Mouse (Mus musculus): ENCODE data around the gene Adamts18. TPM values are rescaled to one million over a fixed set of nuclear protein-coding genes. Genes with fewer than 3 reads are reported as not detected.

Adamts18 gene
- polyA plus RNA-seq, 1 experiment from 2014 or later = 0.96 TPM

DNA sequence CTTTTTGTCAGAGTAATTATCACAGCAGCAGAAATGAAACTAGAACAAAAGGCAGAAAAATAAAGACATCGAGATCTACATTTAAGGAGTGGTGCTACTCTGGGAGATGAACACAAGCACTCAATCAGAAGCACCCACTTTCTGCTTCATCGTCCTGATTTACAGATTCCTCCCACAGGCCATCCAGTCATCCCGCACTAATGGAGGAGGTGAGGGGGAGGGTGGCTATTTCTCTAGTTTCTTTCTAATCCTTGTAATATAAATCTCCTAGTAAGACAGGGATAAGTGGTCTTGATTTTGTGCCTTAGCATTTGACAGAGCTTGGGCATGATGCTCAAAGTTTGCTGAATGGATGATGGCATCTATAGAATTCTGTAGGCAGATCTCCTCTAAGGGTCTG is 57.5 kb downstream of the Adamts18 start:
- H3K27me3 ChIP-seq (ENCODE audit: control insufficient read depth, insufficient read depth, low read length) = no peaks in the 10 kb centered on the region
- WGBS = no CpG with 5 or more reads among the region's 3 CpGs
- no peaks in the 10 kb centered on the region for H3K36me3 ChIP-seq (ENCODE audit: control insufficient read depth, insufficient read depth, low read length)
- H3K4me2 ChIP-seq (ENCODE audit: low read depth, low read length) = no peak overlapping the region
- H3K9me3 ChIP-seq (replicated peaks; ENCODE audit: control insufficient read depth, low read length) = no peaks in the 10 kb centered on the region
- ATAC-seq (ENCODE audit: insufficient read depth, low FRiP score) = no peak
- no peak overlapping the region for H3K27ac ChIP-seq (ENCODE audit: low read length)
- H3K4me3 ChIP-seq (replicated peaks; ENCODE audit: low read length) = no peak overlapping the region
- H3K9ac ChIP-seq (ENCODE audit: low read length) = no peak overlapping the region
- H3K4me1 ChIP-seq (ENCODE audit: control insufficient read depth, insufficient read depth, low read length) = no peaks in the 10 kb centered on the region

DNA sequence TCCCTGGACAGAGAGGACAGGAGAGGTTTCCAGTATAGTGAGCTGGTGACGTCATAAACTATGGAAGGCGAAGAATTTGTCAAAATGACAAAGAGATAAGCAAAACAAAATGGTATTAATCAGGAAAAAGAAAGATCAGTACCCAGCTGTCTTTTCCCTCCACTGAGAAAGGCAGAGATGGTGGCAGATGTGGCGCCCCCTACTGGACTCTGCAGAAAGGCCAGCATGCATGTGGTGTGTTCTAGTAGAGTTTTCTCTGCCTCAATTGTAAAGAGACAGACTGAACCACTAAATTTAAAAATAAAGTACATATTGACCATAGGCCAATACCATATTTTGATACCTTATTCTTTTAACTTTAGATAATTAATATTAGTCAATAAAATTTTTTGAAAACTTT is 64.8 kb downstream of the Adamts18 start:
- H3K27ac ChIP-seq (ENCODE audit: low read length) = no peak overlapping the region
- H3K9me3 ChIP-seq (replicated peaks; ENCODE audit: control insufficient read depth, low read length) = no peaks in the 10 kb centered on the region
- ATAC-seq (ENCODE audit: insufficient read depth, low FRiP score) = no peak
- no peak overlapping the region for H3K9ac ChIP-seq (ENCODE audit: low read length)
- no peak overlapping the region for H3K4me2 ChIP-seq (ENCODE audit: low read depth, low read length)
- no peak overlapping the region for H3K4me3 ChIP-seq (replicated peaks; ENCODE audit: low read length)
- no peaks in the 10 kb centered on the region for H3K36me3 ChIP-seq (ENCODE audit: control insufficient read depth, insufficient read depth, low read length)
- no peaks in the 10 kb centered on the region for H3K4me1 ChIP-seq (ENCODE audit: control insufficient read depth, insufficient read depth, low read length)
- H3K27me3 ChIP-seq (ENCODE audit: control insufficient read depth, insufficient read depth, low read length) = no peaks in the 10 kb centered on the region
- no CpG with 5 or more reads among the region's 3 CpGs for WGBS

DNA sequence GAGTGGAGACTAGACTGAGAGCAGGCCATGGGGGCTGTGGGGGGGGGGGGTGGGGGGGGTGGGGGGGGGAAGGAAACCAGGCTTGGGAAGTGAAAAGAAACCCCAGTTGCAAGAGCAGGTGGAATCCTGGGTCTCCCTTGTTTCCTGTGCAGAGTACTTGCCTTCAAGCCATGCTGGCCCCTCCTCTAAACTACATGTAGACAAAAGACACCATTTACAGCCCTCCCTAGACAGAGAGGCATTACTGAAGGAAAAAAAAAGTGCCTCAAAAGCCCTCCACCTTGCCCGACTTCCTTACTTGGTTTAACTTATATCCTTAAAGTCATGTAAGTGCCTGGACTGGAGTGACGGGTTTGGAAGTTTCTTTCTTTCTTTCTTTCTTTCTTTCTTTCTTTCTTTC is 67.0 kb downstream of the Adamts18 start:
- Histone ChIP-seq H3K9me3 (replicated peaks; ENCODE audit: control insufficient read depth, low read length) (no peaks in the 10 kb centered on the region), H3K27me3 (ENCODE audit: control insufficient read depth, insufficient read depth, low read length) (no peaks in the 10 kb centered on the region), H3K4me3 (replicated peaks; ENCODE audit: low read length) (no peak overlapping the region), H3K4me2 (ENCODE audit: low read depth, low read length) (no peak overlapping the region), H3K4me1 (ENCODE audit: control insufficient read depth, insufficient read depth, low read length) (no peaks in the 10 kb centered on the region), H3K36me3 (ENCODE audit: control insufficient read depth, insufficient read depth, low read length) (no peaks in the 10 kb centered on the region), H3K27ac (ENCODE audit: low read length) (no peak overlapping the region), H3K9ac (ENCODE audit: low read length) (no peak overlapping the region)
- no peak for ATAC-seq (ENCODE audit: insufficient read depth, low FRiP score)
- 48% methylated on average over 2 of the region's 2 CpGs for WGBS

DNA sequence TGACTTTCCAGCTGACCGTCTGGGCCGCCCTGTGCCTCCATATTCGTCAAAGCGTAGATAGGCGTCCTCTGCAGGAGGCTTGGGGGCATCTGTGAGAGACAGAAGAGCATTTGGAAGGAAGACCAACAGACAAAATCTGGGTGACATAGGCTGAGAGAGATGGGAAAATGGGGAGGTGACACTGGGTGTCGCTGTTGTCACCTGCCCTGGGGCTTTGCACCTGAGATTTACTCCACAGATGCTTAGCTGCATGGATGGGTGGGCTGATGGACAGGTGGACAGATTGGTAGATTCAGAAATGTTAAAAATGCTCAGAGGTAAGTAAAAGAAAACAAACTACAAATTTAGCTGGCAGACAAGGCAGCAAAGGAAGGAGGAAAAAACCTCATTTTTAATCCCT is 73.2 kb downstream of the Adamts18 start:
- Histone ChIP-seq H3K36me3 (ENCODE audit: control insufficient read depth, insufficient read depth, low read length) (no peaks in the 10 kb centered on the region), H3K9me3 (replicated peaks; ENCODE audit: control insufficient read depth, low read length) (no peaks in the 10 kb centered on the region), H3K9ac (ENCODE audit: low read length) (no peak overlapping the region), H3K27ac (ENCODE audit: low read length) (no peak overlapping the region), H3K4me3 (replicated peaks; ENCODE audit: low read length) (no peak overlapping the region), H3K27me3 (ENCODE audit: control insufficient read depth, insufficient read depth, low read length) (no peaks in the 10 kb centered on the region), H3K4me2 (ENCODE audit: low read depth, low read length) (no peak overlapping the region), H3K4me1 (ENCODE audit: control insufficient read depth, insufficient read depth, low read length) (no peaks in the 10 kb centered on the region)
- no peak for ATAC-seq (ENCODE audit: insufficient read depth, low FRiP score)
- WGBS = 81% methylated on average over 6 of the region's 6 CpGs

DNA sequence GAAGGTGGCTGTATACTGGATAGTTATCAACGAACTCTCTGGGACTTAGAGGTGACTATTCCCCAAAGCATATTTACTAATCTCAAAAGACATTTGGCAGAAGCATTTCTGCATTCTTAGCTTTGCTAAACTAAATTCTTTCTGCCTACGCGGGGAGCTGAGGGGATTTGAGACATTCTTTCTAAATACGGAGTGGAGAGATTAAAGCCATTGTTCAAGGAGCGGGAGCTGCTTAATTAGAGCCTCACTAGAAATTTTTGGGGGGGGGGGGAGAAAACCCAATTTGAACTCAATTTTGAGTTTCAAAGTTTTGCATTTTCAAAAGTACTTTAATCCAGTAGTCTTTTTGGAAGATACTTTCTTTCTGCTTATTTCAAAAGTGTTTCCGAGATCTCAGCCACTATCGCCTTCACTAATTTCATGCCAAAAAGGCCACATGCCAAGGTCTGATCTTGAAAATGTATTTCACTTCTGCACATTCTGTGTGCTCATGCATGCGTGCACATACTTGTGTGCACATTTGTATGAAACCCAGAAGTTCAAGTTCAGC is 79.6 kb downstream of the Adamts18 start:
- no peaks in the 10 kb centered on the region for H3K27me3 ChIP-seq (ENCODE audit: control insufficient read depth, insufficient read depth, low read length)
- H3K27ac ChIP-seq (ENCODE audit: low read length) = no peak overlapping the region
- no peak overlapping the region for H3K4me2 ChIP-seq (ENCODE audit: low read depth, low read length)
- WGBS = 56% methylated on average over 8 of the region's 8 CpGs
- H3K36me3 ChIP-seq (ENCODE audit: control insufficient read depth, insufficient read depth, low read length) = no peaks in the 10 kb centered on the region
- H3K9me3 ChIP-seq (replicated peaks; ENCODE audit: control insufficient read depth, low read length) = no peaks in the 10 kb centered on the region
- no peak overlapping the region for H3K4me3 ChIP-seq (replicated peaks; ENCODE audit: low read length)
- no peak overlapping the region for H3K9ac ChIP-seq (ENCODE audit: low read length)
- H3K4me1 ChIP-seq (ENCODE audit: control insufficient read depth, insufficient read depth, low read length) = no peaks in the 10 kb centered on the region
- ATAC-seq (ENCODE audit: insufficient read depth, low FRiP score) = no peak

DNA sequence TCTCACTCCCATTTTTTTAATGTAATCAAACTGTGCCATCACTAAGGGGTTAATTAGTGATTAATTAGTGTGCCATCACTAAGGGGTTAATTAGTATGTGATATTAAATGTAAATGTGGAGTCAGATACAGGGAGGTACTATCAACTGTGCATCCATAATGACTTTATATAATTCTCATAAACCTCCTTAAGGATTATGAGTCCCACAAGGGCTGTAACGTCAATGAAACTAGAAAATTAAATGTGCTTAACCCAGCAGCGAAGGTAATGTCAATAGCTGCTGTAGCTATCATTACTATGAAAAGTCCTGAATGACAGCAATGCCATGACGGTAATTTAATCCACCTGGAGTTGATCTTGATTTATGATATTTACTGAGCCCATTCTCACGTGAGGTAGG is 83.4 kb downstream of the Adamts18 start:
- no peak for ATAC-seq (ENCODE audit: insufficient read depth, low FRiP score)
- no peaks in the 10 kb centered on the region for H3K9me3 ChIP-seq (replicated peaks; ENCODE audit: control insufficient read depth, low read length)
- H3K27me3 ChIP-seq (ENCODE audit: control insufficient read depth, insufficient read depth, low read length) = no peaks in the 10 kb centered on the region
- H3K4me1 ChIP-seq (ENCODE audit: control insufficient read depth, insufficient read depth, low read length) = no peaks in the 10 kb centered on the region
- no peak overlapping the region for H3K4me2 ChIP-seq (ENCODE audit: low read depth, low read length)
- WGBS = 68% methylated on average over 4 of the region's 4 CpGs
- no peak overlapping the region for H3K27ac ChIP-seq (ENCODE audit: low read length)
- H3K9ac ChIP-seq (ENCODE audit: low read length) = no peak overlapping the region
- no peaks in the 10 kb centered on the region for H3K36me3 ChIP-seq (ENCODE audit: control insufficient read depth, insufficient read depth, low read length)
- no peak overlapping the region for H3K4me3 ChIP-seq (replicated peaks; ENCODE audit: low read length)

DNA sequence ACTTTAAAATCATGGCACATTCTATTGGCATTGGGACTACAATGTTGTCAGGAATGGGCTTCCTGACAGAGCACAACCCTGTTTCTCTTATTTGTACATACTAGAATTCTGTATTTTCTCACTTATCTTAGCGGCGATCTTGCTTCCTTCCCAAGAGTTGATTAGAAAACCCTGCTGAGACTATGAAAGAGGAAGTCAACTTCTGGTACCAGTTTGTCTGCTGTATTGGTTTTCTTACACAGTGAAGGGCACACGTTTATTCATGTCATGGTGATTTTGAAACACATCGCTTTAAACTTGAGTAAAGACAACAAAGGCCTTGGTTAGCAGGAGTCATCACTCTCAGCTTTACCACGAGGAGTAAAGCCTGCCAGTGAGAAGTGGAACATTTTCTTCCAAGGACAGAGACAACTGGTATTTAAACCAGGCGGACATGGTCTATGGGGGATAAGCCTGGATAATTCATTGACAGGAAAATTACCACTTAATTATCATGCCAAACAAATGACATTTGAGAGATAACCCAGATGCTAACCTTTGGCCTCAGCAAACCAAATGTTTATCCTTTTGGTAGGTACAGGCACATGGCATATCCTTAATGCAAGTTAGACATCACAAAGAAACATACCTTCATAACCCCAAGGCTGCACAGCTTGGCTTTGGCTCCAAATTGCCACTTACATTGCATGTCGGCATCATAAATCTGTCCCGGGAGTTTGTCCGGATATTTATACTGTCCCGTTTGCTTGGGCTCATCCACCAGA is 84.8 kb downstream of the Adamts18 start:
- ATAC-seq (ENCODE audit: insufficient read depth, low FRiP score) = no peak
- H3K9ac ChIP-seq (ENCODE audit: low read length) = no peak overlapping the region
- no peak overlapping the region for H3K4me2 ChIP-seq (ENCODE audit: low read depth, low read length)
- H3K4me1 ChIP-seq (ENCODE audit: control insufficient read depth, insufficient read depth, low read length) = no peaks in the 10 kb centered on the region
- WGBS = 39% methylated on average over 10 of the region's 10 CpGs
- no peak overlapping the region for H3K27ac ChIP-seq (ENCODE audit: low read length)
- H3K9me3 ChIP-seq (replicated peaks; ENCODE audit: control insufficient read depth, low read length) = no peaks in the 10 kb centered on the region
- H3K27me3 ChIP-seq (ENCODE audit: control insufficient read depth, insufficient read depth, low read length) = no peaks in the 10 kb centered on the region
- H3K36me3 ChIP-seq (ENCODE audit: control insufficient read depth, insufficient read depth, low read length) = no peaks in the 10 kb centered on the region
- no peak overlapping the region for H3K4me3 ChIP-seq (replicated peaks; ENCODE audit: low read length)

DNA sequence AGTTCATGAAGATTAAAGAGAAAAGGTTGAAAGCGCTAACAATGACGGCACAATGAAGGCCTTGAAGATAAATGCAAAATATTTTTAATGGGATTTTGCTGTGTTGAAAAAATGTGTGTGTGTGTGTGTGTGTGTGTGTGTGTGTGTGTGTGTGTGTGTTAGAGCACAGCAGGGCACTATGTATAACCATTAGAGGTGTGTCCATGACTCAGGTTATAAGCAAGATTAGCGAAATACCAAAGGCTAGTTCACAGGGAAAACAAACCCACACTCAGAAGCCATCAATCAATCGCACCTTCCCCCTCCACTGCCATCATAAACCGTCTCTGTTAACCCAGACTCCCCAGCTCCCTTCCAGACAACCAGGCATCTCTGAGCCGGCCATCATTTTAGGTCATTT is 86.4 kb downstream of the Adamts18 start:
- Histone ChIP-seq H3K9me3 (replicated peaks; ENCODE audit: control insufficient read depth, low read length) (no peaks in the 10 kb centered on the region), H3K4me2 (ENCODE audit: low read depth, low read length) (no peak overlapping the region), H3K9ac (ENCODE audit: low read length) (no peak overlapping the region), H3K27me3 (ENCODE audit: control insufficient read depth, insufficient read depth, low read length) (no peaks in the 10 kb centered on the region), H3K4me1 (ENCODE audit: control insufficient read depth, insufficient read depth, low read length) (no peaks in the 10 kb centered on the region), H3K36me3 (ENCODE audit: control insufficient read depth, insufficient read depth, low read length) (no peaks in the 10 kb centered on the region), H3K4me3 (replicated peaks; ENCODE audit: low read length) (no peak overlapping the region), H3K27ac (ENCODE audit: low read length) (no peak overlapping the region)
- 0 out of 2 replicates have a peak, but pooled peaks have one; percentile 33 for ATAC-seq (ENCODE audit: insufficient read depth, low FRiP score)
- WGBS = 42% methylated on average over 6 of the region's 6 CpGs

DNA sequence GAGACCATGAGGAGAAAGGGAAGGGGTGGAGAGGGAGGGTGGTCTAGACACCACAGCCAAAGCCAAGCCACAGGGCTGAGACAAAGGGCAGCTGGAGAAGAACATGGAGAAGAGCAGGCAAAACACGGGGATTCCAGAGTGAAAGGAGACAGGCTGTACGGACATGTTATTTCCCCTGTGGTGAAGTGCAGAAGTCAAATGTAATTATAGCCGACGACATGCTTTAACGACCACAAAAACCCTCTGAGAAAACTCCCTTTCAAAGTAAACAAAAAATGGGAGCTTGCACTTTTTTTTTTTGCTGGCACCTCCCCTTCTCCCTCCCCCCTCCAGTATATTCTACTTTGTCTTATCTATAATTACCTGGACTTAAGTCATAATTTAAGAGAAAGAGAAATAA is 92.7 kb downstream of the Adamts18 start:
- H3K9me3 ChIP-seq (replicated peaks; ENCODE audit: control insufficient read depth, low read length) = no peaks in the 10 kb centered on the region
- no peak overlapping the region for H3K4me3 ChIP-seq (replicated peaks; ENCODE audit: low read length)
- H3K27ac ChIP-seq (ENCODE audit: low read length) = no peak overlapping the region
- no peaks in the 10 kb centered on the region for H3K4me1 ChIP-seq (ENCODE audit: control insufficient read depth, insufficient read depth, low read length)
- no peak overlapping the region for H3K4me2 ChIP-seq (ENCODE audit: low read depth, low read length)
- H3K9ac ChIP-seq (ENCODE audit: low read length) = no peak overlapping the region
- H3K36me3 ChIP-seq (ENCODE audit: control insufficient read depth, insufficient read depth, low read length) = no peaks in the 10 kb centered on the region
- ATAC-seq (ENCODE audit: insufficient read depth, low FRiP score) = no peak
- 21% methylated on average over 5 of the region's 5 CpGs for WGBS
- no peaks in the 10 kb centered on the region for H3K27me3 ChIP-seq (ENCODE audit: control insufficient read depth, insufficient read depth, low read length)
